In the genomic region with DNA sequence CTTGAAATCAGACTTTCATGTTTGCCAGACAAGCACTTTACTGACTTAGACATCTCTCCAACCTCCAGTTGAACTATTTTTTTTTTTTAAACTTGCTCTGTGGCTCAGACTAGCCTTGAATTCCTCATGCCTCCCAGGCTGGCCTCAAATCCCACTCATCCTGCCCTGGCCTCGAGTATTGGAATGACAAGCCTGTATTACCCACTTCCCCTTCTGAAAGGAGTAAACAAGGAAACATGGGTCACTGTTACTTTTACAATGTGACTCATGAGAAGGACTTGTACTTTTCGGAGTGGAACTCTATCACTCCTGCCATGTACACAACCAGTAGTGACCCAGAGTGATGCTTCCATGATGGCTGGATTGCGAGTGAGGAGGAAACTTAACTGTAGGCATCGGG, we compare ENCODE assay signal across 13 mouse cellular contexts.
"Had no signal": no experiment of that assay in that cellular context is flagged by ENCODE, and none has a peak within 500 bp of the region (broad histone marks: within the 10 kb centered on the region; RNA-seq: fewer than 3 reads in every experiment).

No protein-coding gene starts in this region.

- H3K27me3 ChIP-seq: liver, embryonic 13.5 days; midbrain, embryonic 12.5 days had no signal

- H3K27ac ChIP-seq: limb, embryonic 13.5 days; liver, embryonic 13.5 days; midbrain, embryonic 12.5 days; neural tube, embryonic 13.5 days had no signal

- H3K36me3 ChIP-seq: limb, embryonic 13.5 days; liver, embryonic 13.5 days; midbrain, embryonic 12.5 days; neural tube, embryonic 13.5 days had no signal

- H3K9me3 ChIP-seq: limb, embryonic 13.5 days; liver, embryonic 13.5 days; midbrain, embryonic 12.5 days; neural tube, embryonic 13.5 days had no signal

- ATAC-seq: intestine, postnatal 0 days; midbrain, embryonic 16.5 days had no signal

- H3K4me2 ChIP-seq: limb, embryonic 13.5 days; liver, embryonic 13.5 days; midbrain, embryonic 12.5 days; neural tube, embryonic 13.5 days had no signal

- H3K9ac ChIP-seq: limb, embryonic 13.5 days; liver, embryonic 13.5 days; midbrain, embryonic 12.5 days; neural tube, embryonic 13.5 days had no signal

- H3K4me3 ChIP-seq: limb, embryonic 13.5 days; liver, embryonic 13.5 days; midbrain, embryonic 12.5 days; neural tube, embryonic 13.5 days had no signal

- DNase-seq: liver, embryonic 13.5 days; lung, adult 18-20 months; lung, postnatal 14 days; retina, postnatal 1 day; right cerebral cortex, postnatal 4 days; spleen, adult 18-20 months; thymus, adult 2 months; thymus, postnatal 25 days had no signal
